8 mouse cellular contexts compared by ENCODE assay signal in the genomic region with DNA sequence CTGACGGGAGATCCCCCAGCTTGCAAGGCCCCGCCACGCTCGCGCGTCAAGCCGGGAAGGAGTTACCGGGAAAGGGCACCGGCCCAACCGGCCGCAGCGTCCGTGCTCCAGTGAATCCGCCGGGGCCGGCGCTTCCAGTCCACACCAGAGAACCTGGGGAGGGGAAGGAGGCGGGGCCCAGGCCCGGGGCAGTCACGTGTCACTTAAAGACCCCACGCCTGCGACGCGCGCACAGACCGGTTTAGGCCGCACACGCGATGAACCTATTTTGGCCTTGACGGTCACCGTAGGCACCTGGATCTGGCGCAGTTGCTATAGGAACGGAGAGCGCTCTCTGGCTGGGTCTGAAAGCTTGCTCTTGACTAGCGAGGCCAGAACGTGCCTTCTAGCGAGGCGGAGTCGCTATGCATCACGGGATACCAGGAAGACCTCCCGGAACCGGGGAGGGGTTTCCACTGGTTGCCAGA. TPM values are rescaled to one million over a fixed set of nuclear protein-coding genes. Genes with fewer than 3 reads are reported as not detected.
DNase-seq lines count a peak whose midpoint lies in the region; ATAC-seq and TF ChIP-seq lines count a peak whose summit lies in the region.

A gene (minus strand): TSS at position 408 of the 467 bp plus-strand sequence.

- no peak for TF ChIP-seq POLR2A in bone marrow macrophage, adult 2 months (IDR thresholded peaks at IDR 0.05; ENCODE audit: borderline replicate concordance, low read depth, low read length)
- TF ChIP-seq POLR2A in embryonic fibroblast, embryonic 13.5 days (IDR thresholded peaks at IDR 0.05; ENCODE audit: low read depth, low read length) = peak; percentile 85

- TF ChIP-seq CTCF in bone marrow macrophage, adult 2 months (IDR thresholded peaks at IDR 0.05; ENCODE audit: low read depth, low read length) = no peak
- TF ChIP-seq CTCF in embryonic fibroblast, embryonic 13.5 days (IDR thresholded peaks at IDR 0.05; ENCODE audit: borderline replicate concordance, insufficient read depth, low read length) = no peak

- H3K4me3 ChIP-seq in bone marrow macrophage, adult 2 months (ENCODE audit: insufficient read depth, low read length) = peak within 1 kb of the TSS; percentile 75
- peak within 1 kb of the TSS; percentile 88 for H3K4me3 ChIP-seq in embryonic fibroblast, embryonic 13.5 days (ENCODE audit: insufficient read depth, low read length)
- H3K4me3 ChIP-seq in kidney, embryonic 14.5 days (ENCODE audit: low read length) = peak within 1 kb of the TSS; percentile 84
- peak within 1 kb of the TSS; percentile 94 for H3K4me3 ChIP-seq in limb, embryonic 15.5 days

- DNase-seq in A20 (ENCODE audit: low read depth, low spot score) = peak; percentile 98
- DNase-seq in heart, adult 9 months (ENCODE audit: low spot score in 2 of 2) = peak; percentile 98
- peak; percentile 85 to 86 for DNase-seq in monocyte, adult 2 months (ENCODE audit: low read depth in 1 of 2, low spot score in 2 of 2)
- DNase-seq in spleen, postnatal 36 days (ENCODE audit: low spot score in 2 of 2) = peak; percentile 97

- WGBS in kidney, embryonic 14.5 days = under 1% methylated on average over 42 of the region's 42 CpGs
- under 1% methylated on average over 41 of the region's 42 CpGs for WGBS in limb, embryonic 15.5 days

- H3K36me3 ChIP-seq in kidney, embryonic 14.5 days (ENCODE audit: control insufficient read depth, insufficient read depth, low read length) = peaks cover 9% of the 10 kb centered on the region; the same call in 1 of the 2 replicates
- peaks cover 13% of the 10 kb centered on the region for H3K36me3 ChIP-seq in limb, embryonic 15.5 days

- H3K27me3 ChIP-seq in kidney, embryonic 14.5 days (ENCODE audit: control insufficient read depth, insufficient read depth, low read length) = no peaks in the 10 kb centered on the region
- no peaks in the 10 kb centered on the region for H3K27me3 ChIP-seq in limb, embryonic 15.5 days

- H3K9me3 ChIP-seq in kidney, embryonic 14.5 days (ENCODE audit: control insufficient read depth, low read length) = no peaks in the 10 kb centered on the region
- no peaks in the 10 kb centered on the region for H3K9me3 ChIP-seq in limb, embryonic 15.5 days

- peak within 1 kb of the TSS; percentile 89 for H3K9ac ChIP-seq in kidney, embryonic 14.5 days (ENCODE audit: low read depth, low read length)
- H3K9ac ChIP-seq in limb, embryonic 15.5 days = peak within 1 kb of the TSS; percentile 91

- H3K27ac ChIP-seq in bone marrow macrophage, adult 2 months (ENCODE audit: insufficient read depth, low read depth, low read length) = peak within 1 kb of the TSS; percentile 78
- H3K27ac ChIP-seq in embryonic fibroblast, embryonic 13.5 days (ENCODE audit: insufficient read depth, low read length) = no peak within 1 kb of the TSS
- H3K27ac ChIP-seq in kidney, embryonic 14.5 days (ENCODE audit: low read depth, low read length) = peak within 1 kb of the TSS; percentile 78; the same call in 1 of the 2 replicates
- peak within 1 kb of the TSS; percentile 80 for H3K27ac ChIP-seq in limb, embryonic 15.5 days

- peak; percentile 88 for ATAC-seq in kidney, embryonic 14.5 days (ENCODE audit: low FRiP score, low TSS enrichment)
- ATAC-seq in limb, embryonic 15.5 days (ENCODE audit: insufficient number of reproducible peaks, low FRiP score, low TSS enrichment, low read depth) = peak; percentile 89

- peaks cover 22% of the 10 kb centered on the region for H3K4me1 ChIP-seq in bone marrow macrophage, adult 2 months (ENCODE audit: control insufficient read depth, insufficient read depth, low read length)
- H3K4me1 ChIP-seq in embryonic fibroblast, embryonic 13.5 days (ENCODE audit: control insufficient read depth, insufficient read depth, low read length) = no peaks in the 10 kb centered on the region
- peaks cover 7% of the 10 kb centered on the region; the same call in 1 of the 2 replicates for H3K4me1 ChIP-seq in kidney, embryonic 14.5 days (ENCODE audit: control insufficient read depth, insufficient read depth, low read length)
- peaks cover 24% of the 10 kb centered on the region for H3K4me1 ChIP-seq in limb, embryonic 15.5 days

- H3K4me2 ChIP-seq in kidney, embryonic 14.5 days (replicated peaks; ENCODE audit: low read depth, low read length) = peak within 1 kb of the TSS; percentile 67
- peak within 1 kb of the TSS; percentile 73 for H3K4me2 ChIP-seq in limb, embryonic 15.5 days

RNA-seq across cellular contexts. Expression of the gene that starts here (rescaled TPM):
- polyA plus RNA-seq in bone marrow macrophage, adult 2 months (2012; ENCODE audit: insufficient read depth, insufficient read length, missing spikeins) = 11.4 and 12.2 TPM in 2 replicates
- polyA plus RNA-seq in embryonic fibroblast, embryonic 13.5 days (2011; ENCODE audit: insufficient read length, low read depth, missing spikeins) = 10.0 and 11.3 TPM in 2 replicates
- 3.2 and 5.2 TPM in 2 replicates for polyA plus RNA-seq in kidney, embryonic 14.5 days (2014; fragmentation: Nextera tagmentation; extraction: Ambion mirVana)
- 3.6 TPM in 2 replicates for polyA plus RNA-seq in limb, embryonic 15.5 days (2015; fragmentation: Nextera tagmentation; extraction: Ambion mirVana)
